Mouse (Mus musculus): ENCODE measurements around the gene Rnft1. TPM values are rescaled to one million over a fixed set of nuclear protein-coding genes. Genes with fewer than 3 reads are reported as not detected.

Gene Rnft1
- polyA plus RNA-seq, 2 experiments, result 3.2 to 15.9 TPM

DNA sequence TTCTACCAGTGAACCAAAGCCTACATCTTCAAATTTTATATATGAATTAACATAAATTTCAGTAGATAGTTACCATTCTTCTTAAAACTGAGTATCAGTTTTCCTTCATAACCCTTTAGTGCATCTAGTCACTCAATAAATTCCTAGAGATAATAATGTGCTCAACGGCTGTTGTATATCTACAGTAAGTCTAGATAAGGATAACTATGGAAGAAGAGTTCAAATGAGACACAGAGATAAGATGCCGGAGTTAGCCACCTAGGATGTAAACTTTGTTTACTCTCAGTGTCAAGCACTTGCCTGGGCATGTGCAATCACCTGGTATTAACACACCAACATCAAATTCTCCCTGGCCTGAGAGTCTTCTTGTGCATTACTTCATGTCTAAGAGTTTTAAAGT lies 22.9 kb downstream of the Rnft1 start:
- H3K36me3 ChIP-seq (replicated peaks; ENCODE audit: control insufficient read depth, insufficient read depth, low read depth), result peaks cover 50% of the 10 kb centered on the region
- WGBS (ENCODE audit: insufficient replicate concordance), result 19% methylated on average over 2 of the region's 2 CpGs
- H3K4me3 ChIP-seq (ENCODE audit: insufficient read depth in 1 of 2, low read depth in 2 of 2, low read length in 2 of 2), result no peak overlapping the region
- TF ChIP-seq EP300 (IDR thresholded peaks at IDR 0.05; ENCODE audit: low read depth) (no peak), CTCF (IDR thresholded peaks at IDR 0.05; ENCODE audit: low read depth) (no peak)
- no peaks in the 10 kb centered on the region for H3K4me1 ChIP-seq (replicated peaks; ENCODE audit: control insufficient read depth in 2 of 2, insufficient read depth in 2 of 2, low read length in 1 of 2)
- H3K27me3 ChIP-seq (ENCODE audit: control insufficient read depth, insufficient read depth, low read length), result no peaks in the 10 kb centered on the region
- no peak overlapping the region for H3K9ac ChIP-seq (replicated peaks)
- no peak for ATAC-seq (ENCODE audit: insufficient read depth)
- H3K27ac ChIP-seq, result no peak overlapping the region
- DNase-seq (ENCODE audit: low read depth in 3 of 3, low spot score in 3 of 3), result no peak
- no peaks in the 10 kb centered on the region for H3K9me3 ChIP-seq (ENCODE audit: control insufficient read depth, low read length)
- no peak overlapping the region for H3K4me2 ChIP-seq (ENCODE audit: low read depth)

DNA sequence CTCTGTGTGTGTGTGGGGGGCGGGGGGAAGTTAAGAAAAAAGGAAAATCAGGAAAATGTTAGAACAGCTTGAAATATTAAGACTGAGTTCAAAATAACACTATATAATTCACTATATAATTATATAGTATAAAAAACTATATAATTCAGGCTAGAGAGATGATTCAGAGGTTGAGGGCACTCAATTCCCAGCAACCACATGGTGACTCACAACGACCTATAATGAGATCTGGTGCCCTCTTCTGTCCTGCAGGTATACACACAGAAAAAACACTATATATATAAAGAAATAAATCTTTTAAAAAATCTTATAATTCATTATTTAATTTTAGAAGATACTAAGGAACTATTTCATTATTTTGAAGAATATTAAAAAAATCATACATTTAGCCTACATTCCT lies 23.5 kb downstream of the Rnft1 start:
- Histone ChIP-seq H3K27me3 (ENCODE audit: control insufficient read depth, insufficient read depth, low read length) (no peaks in the 10 kb centered on the region), H3K4me1 (replicated peaks; ENCODE audit: control insufficient read depth in 2 of 2, insufficient read depth in 2 of 2, low read length in 1 of 2) (no peaks in the 10 kb centered on the region), H3K27ac (no peak overlapping the region), H3K36me3 (replicated peaks; ENCODE audit: control insufficient read depth, insufficient read depth, low read depth) (peaks cover 52% of the 10 kb centered on the region), H3K9ac (replicated peaks) (no peak overlapping the region), H3K9me3 (ENCODE audit: control insufficient read depth, low read length) (no peaks in the 10 kb centered on the region), H3K4me3 (ENCODE audit: insufficient read depth in 1 of 2, low read depth in 2 of 2, low read length in 2 of 2) (no peak overlapping the region), H3K4me2 (ENCODE audit: low read depth) (no peak overlapping the region)
- no peak for DNase-seq (ENCODE audit: low read depth in 3 of 3, low spot score in 3 of 3)
- no peak for ATAC-seq (ENCODE audit: insufficient read depth)
- no peak for TF ChIP-seq CTCF (IDR thresholded peaks at IDR 0.05; ENCODE audit: low read depth)
- no peak for TF ChIP-seq EP300 (IDR thresholded peaks at IDR 0.05; ENCODE audit: low read depth)
- 81% methylated on average over 2 of the region's 2 CpGs for WGBS (ENCODE audit: insufficient replicate concordance)

DNA sequence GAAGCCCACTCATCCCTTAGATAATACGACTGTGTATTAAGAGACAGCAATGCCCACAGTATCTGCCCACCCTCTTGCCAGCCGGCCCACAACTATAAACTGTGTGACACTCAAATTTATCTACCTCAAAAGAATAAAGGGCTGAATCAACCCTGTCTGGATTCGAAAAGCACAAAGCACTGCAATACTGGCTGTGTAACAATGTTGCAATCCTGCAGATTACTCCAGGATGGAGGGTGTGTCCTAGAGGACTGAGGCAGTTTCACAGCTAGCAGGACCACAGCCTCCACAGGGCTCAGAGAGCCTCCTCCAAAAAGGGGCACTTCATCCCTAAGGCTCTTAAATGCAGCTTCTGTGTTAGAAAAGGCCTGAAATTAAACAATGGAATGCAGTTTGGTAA lies 32.2 kb downstream of the Rnft1 start:
- H3K9me3 ChIP-seq (ENCODE audit: control insufficient read depth, low read length), result no peaks in the 10 kb centered on the region
- H3K36me3 ChIP-seq (replicated peaks; ENCODE audit: control insufficient read depth, insufficient read depth, low read depth), result peaks cover 51% of the 10 kb centered on the region
- no peak overlapping the region for H3K4me3 ChIP-seq (ENCODE audit: insufficient read depth in 1 of 2, low read depth in 2 of 2, low read length in 2 of 2)
- H3K4me2 ChIP-seq (ENCODE audit: low read depth), result no peak overlapping the region
- TF ChIP-seq EP300 (IDR thresholded peaks at IDR 0.05; ENCODE audit: low read depth), result no peak
- TF ChIP-seq CTCF (IDR thresholded peaks at IDR 0.05; ENCODE audit: low read depth), result no peak
- ATAC-seq (ENCODE audit: insufficient read depth), result no peak
- H3K9ac ChIP-seq (replicated peaks), result no peak overlapping the region
- H3K27ac ChIP-seq, result no peak overlapping the region
- DNase-seq (ENCODE audit: low read depth in 3 of 3, low spot score in 3 of 3), result no peak
- 79% methylated on average over 3 of the region's 3 CpGs for WGBS (ENCODE audit: insufficient replicate concordance)
- H3K4me1 ChIP-seq (replicated peaks; ENCODE audit: control insufficient read depth in 2 of 2, insufficient read depth in 2 of 2, low read length in 1 of 2), result no peaks in the 10 kb centered on the region
- no peaks in the 10 kb centered on the region for H3K27me3 ChIP-seq (ENCODE audit: control insufficient read depth, insufficient read depth, low read length)

DNA sequence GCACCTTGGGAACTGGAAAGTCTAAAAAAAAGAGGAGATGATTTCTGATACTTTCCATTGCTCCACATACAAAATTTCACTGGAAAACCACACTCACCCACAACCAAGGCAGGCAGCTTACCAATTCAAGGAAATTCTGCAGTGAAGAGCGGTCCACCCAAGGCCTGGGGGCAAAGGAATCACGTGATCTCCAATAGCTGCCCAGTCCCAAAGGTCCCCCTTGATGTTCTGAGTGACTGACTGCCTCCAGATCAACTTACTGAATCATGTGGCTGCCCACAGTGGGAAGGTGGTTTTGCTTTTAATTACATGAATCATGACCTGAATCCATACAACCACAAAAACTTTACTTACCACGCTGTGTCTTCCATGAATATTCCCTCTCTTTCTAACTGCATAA lies 32.8 kb downstream of the Rnft1 start:
- H3K27me3 ChIP-seq (ENCODE audit: control insufficient read depth, insufficient read depth, low read length), result no peaks in the 10 kb centered on the region
- 88% methylated on average over 3 of the region's 3 CpGs for WGBS (ENCODE audit: insufficient replicate concordance)
- H3K4me1 ChIP-seq (replicated peaks; ENCODE audit: control insufficient read depth in 2 of 2, insufficient read depth in 2 of 2, low read length in 1 of 2), result no peaks in the 10 kb centered on the region
- no peak for DNase-seq (ENCODE audit: low read depth in 3 of 3, low spot score in 3 of 3)
- TF ChIP-seq EP300 (IDR thresholded peaks at IDR 0.05; ENCODE audit: low read depth) (no peak), CTCF (IDR thresholded peaks at IDR 0.05; ENCODE audit: low read depth) (no peak)
- H3K4me3 ChIP-seq (ENCODE audit: insufficient read depth in 1 of 2, low read depth in 2 of 2, low read length in 2 of 2), result no peak overlapping the region
- no peak overlapping the region for H3K27ac ChIP-seq
- H3K4me2 ChIP-seq (ENCODE audit: low read depth), result no peak overlapping the region
- H3K9ac ChIP-seq (replicated peaks), result no peak overlapping the region
- ATAC-seq (ENCODE audit: insufficient read depth), result no peak
- H3K36me3 ChIP-seq (replicated peaks; ENCODE audit: control insufficient read depth, insufficient read depth, low read depth), result peaks cover 47% of the 10 kb centered on the region
- no peaks in the 10 kb centered on the region for H3K9me3 ChIP-seq (ENCODE audit: control insufficient read depth, low read length)

DNA sequence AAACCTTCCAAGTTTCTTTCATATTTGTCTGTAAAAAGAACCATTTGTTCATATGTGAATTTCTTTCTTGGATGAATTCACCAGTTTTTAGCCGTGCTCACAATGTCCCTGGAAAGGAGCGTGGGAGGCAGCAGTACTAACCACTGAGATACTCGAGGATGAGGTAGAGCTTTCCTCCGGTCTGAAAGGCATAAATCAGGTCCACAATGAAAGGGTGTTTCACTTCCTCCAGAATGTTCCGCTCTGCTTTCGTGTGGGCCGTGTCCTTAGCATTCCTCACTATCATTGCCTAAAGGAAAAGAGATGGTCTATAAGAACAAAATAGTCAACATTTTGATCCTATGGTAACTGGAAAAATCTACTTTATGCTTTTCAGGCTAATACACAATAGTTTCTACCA lies 35.3 kb downstream of the Rnft1 start:
- H3K9ac ChIP-seq (replicated peaks), result no peak overlapping the region
- no peak for DNase-seq (ENCODE audit: low read depth in 3 of 3, low spot score in 3 of 3)
- no peak overlapping the region for H3K4me2 ChIP-seq (ENCODE audit: low read depth)
- no peaks in the 10 kb centered on the region for H3K9me3 ChIP-seq (ENCODE audit: control insufficient read depth, low read length)
- H3K4me1 ChIP-seq (replicated peaks; ENCODE audit: control insufficient read depth in 2 of 2, insufficient read depth in 2 of 2, low read length in 1 of 2), result no peaks in the 10 kb centered on the region
- H3K27me3 ChIP-seq (ENCODE audit: control insufficient read depth, insufficient read depth, low read length), result no peaks in the 10 kb centered on the region
- no peak overlapping the region for H3K4me3 ChIP-seq (ENCODE audit: insufficient read depth in 1 of 2, low read depth in 2 of 2, low read length in 2 of 2)
- H3K36me3 ChIP-seq (replicated peaks; ENCODE audit: control insufficient read depth, insufficient read depth, low read depth), result peaks cover 40% of the 10 kb centered on the region
- WGBS (ENCODE audit: insufficient replicate concordance), result 85% methylated on average over 7 of the region's 7 CpGs
- ATAC-seq (ENCODE audit: insufficient read depth), result no peak
- H3K27ac ChIP-seq, result no peak overlapping the region
- no peak for TF ChIP-seq EP300 (IDR thresholded peaks at IDR 0.05; ENCODE audit: low read depth)
- no peak for TF ChIP-seq CTCF (IDR thresholded peaks at IDR 0.05; ENCODE audit: low read depth)
